Comparison of ENCODE assay signal across 8 mouse cellular contexts in genomic region chr1:119648205-119649111, GRCm38 (mm10). TPM values are rescaled to one million over a fixed set of nuclear protein-coding genes. Genes with fewer than 3 reads are reported as not detected.
DNase-seq lines count a peak whose midpoint lies in the region; ATAC-seq lines count a peak whose summit lies in the region.

Gene Epb41l5, minus strand, starts transcription at chr1:119649000.

- WGBS in intestine, embryonic 14.5 days = under 1% methylated on average over 86 of the region's 86 CpGs

- H3K9me3 ChIP-seq in intestine, embryonic 14.5 days (ENCODE audit: control insufficient read depth, low read length) = no peaks in the 10 kb centered on the region

- peak within 1 kb of the TSS; percentile 72 for H3K27ac ChIP-seq in intestine, embryonic 14.5 days (ENCODE audit: low read depth)

- H3K4me1 ChIP-seq in intestine, embryonic 14.5 days (replicated peaks; ENCODE audit: control insufficient read depth, insufficient read depth, low read length) = peaks cover 5% of the 10 kb centered on the region

- intact Hi-C loops in gastrocnemius, postnatal 36 days (cut with DNase I) = no loop called here
- intact Hi-C loops in left cerebral cortex, postnatal 14 days (cut with DNase I) = no loop called here

- peak within 1 kb of the TSS; percentile 53 for H3K9ac ChIP-seq in intestine, embryonic 14.5 days (ENCODE audit: low read length)

- no peaks in the 10 kb centered on the region for H3K36me3 ChIP-seq in intestine, embryonic 14.5 days (ENCODE audit: control insufficient read depth, insufficient read depth, low read length)

- DNase-seq in adrenal gland, adult 2 months = peak; percentile 90
- peak; percentile 96 for DNase-seq in embryo, embryonic 11 days
- peak; percentile 71 for DNase-seq in gastrocnemius, postnatal 36 days
- peak; percentile 93 for DNase-seq in intestine, embryonic 14.5 days (ENCODE audit: low spot score)
- peak; percentile 55 to 73 for DNase-seq in left cerebral cortex, postnatal 14 days (ENCODE audit: low spot score in 2 of 2)
- DNase-seq in right cerebral cortex, postnatal 25 days = peak; percentile 72
- DNase-seq in urinary bladder, postnatal 36 days (ENCODE audit: low spot score in 2 of 2) = peak; percentile 78 to 85

- peak within 1 kb of the TSS; percentile 54 for H3K4me3 ChIP-seq in intestine, embryonic 14.5 days (ENCODE audit: low read depth, low read length)

- peak; percentile 97 for ATAC-seq in intestine, embryonic 14.5 days (replicated peaks; ENCODE audit: low FRiP score, low TSS enrichment, low read depth)
- ATAC-seq in megakaryocyte-erythroid progenitor cell, adult 5-6 weeks (replicated peaks; ENCODE audit: low FRiP score, low TSS enrichment, poor library complexity, severe bottlenecking) = peak; percentile 90

- H3K27me3 ChIP-seq in intestine, embryonic 14.5 days (replicated peaks; ENCODE audit: control insufficient read depth, insufficient read depth, low read length) = no peaks in the 10 kb centered on the region

- peak within 1 kb of the TSS; percentile 50 for H3K4me2 ChIP-seq in intestine, embryonic 14.5 days (ENCODE audit: low read length)

RNA-seq across cellular contexts. Expression of gene Epb41l5, which starts in this region (rescaled TPM):
- 10 to 100 TPM; 10.0 to 12.3 TPM for total RNA-seq in adrenal gland, adult 2 months (2021)
- polyA plus RNA-seq in adrenal gland, adult 2 months (2012; rRNA removed) = 1.8 and 2.7 TPM in 2 replicates
- total RNA-seq in gastrocnemius, postnatal 36 days (2021) = 1 to 10 TPM; 2.7 to 3.6 TPM
- polyA plus RNA-seq in intestine, embryonic 14.5 days (2014; fragmentation: Nextera tagmentation; extraction: Ambion mirVana) = 46.2 and 53.4 TPM in 2 replicates
- total RNA-seq in left cerebral cortex, postnatal 14 days (2021) = 1 to 10 TPM; 6.8 to 7.4 TPM
- total RNA-seq in megakaryocyte-erythroid progenitor cell, adult 5-6 weeks (2014; fragmentation: Nextera tagmentation) = 10.0 and 12.1 TPM in 2 replicates
- 4.9 and 5.5 TPM in 2 replicates for total RNA-seq in megakaryocyte-erythroid progenitor cell, adult 5-6 weeks (2017)

Comparison
In these comparisons a context has a peak if more than half of its experiments do, and no peak if none do; other contexts are left out.
1. Peak in every context shown above with its lines: DNase-seq, ATAC-seq, H3K4me3 ChIP-seq and H3K27ac ChIP-seq.
2. RNA of gene Epb41l5 (polyA plus RNA-seq): 46.2 to 53.4 TPM in intestine, embryonic 14.5 days; 1.8 to 2.7 TPM in adrenal gland, adult 2 months; every median in the first group is over 10 times any median in the second.